Mouse (Mus musculus) 3134 (cell line): ENCODE results near the gene Senp7.
A peak's percentile ranks its signal among the peaks of the same experiment; 100 is the strongest.
"Not testable (repeated sequence)": the region's sequence is repeated elsewhere in the genome, so short reads cannot be mapped to it uniquely, and the experiment has no call there.

Experiments
- DNase-seq: peaks from one replicate; pipeline ENCODE4 v3.0.0-alpha.2; 2011; ENCODE audit warnings: low spot score; ENCODE audit not compliant: insufficient read length; ENCODE audit errors: extremely low read depth

The Senp7 gene

GRCm38 (mm10) chr16:56048038-56048437, at the start of gene Senp7:
Gene Senp7 (plus strand): TSS chr16:56048338.
- not testable (repeated sequence) for DNase-seq

- DNase-seq: no peak
Observed at GRCm38 (mm10) chr16:56006798-56007197, 41.3 kb upstream of the Senp7 start.

GRCm38 (mm10) chr16:56008862-56009261, 39.3 kb upstream of the Senp7 start:
- DNase-seq: no peak

GRCm38 (mm10) chr16:56012789-56013743, 35.1 kb upstream of the Senp7 start:
- no peak for DNase-seq

GRCm38 (mm10) chr16:56014076-56014475, 34.1 kb upstream of the Senp7 start:
- no peak for DNase-seq

- no peak for DNase-seq
Observed at GRCm38 (mm10) chr16:56019660-56020059, 28.5 kb upstream of the Senp7 start.

GRCm38 (mm10) chr16:56027854-56028629, 20.1 kb upstream of the Senp7 start:
- no peak for DNase-seq

GRCm38 (mm10) chr16:56028722-56029551, 19.2 kb upstream of the Senp7 start:
- DNase-seq: peak; percentile 80

GRCm38 (mm10) chr16:56029661-56030082, 18.5 kb upstream of the Senp7 start, which contains the start of gene Pcnp:
Gene Pcnp (minus strand): TSS chr16:56029739.
- DNase-seq: peak; percentile 93

GRCm38 (mm10) chr16:56034566-56034965, 13.6 kb upstream of the Senp7 start:
- DNase-seq: no peak

- DNase-seq: no peak
Observed at GRCm38 (mm10) chr16:56036501-56036900, 11.6 kb upstream of the Senp7 start.

- DNase-seq: peak; percentile 94
Observed at GRCm38 (mm10) chr16:56037138-56038010, 10.8 kb upstream of the Senp7 start, which contains the start of gene Trmt10c. Gene Trmt10c (minus strand): TSS chr16:56037819.

GRCm38 (mm10) chr16:56038090-56038489, 10.0 kb upstream of the Senp7 start:
- DNase-seq: no peak

- DNase-seq: no peak
Observed at GRCm38 (mm10) chr16:56055911-56056310, 7.8 kb downstream of the Senp7 start.

- DNase-seq: no peak
Observed at GRCm38 (mm10) chr16:56056944-56057590, 8.9 kb downstream of the Senp7 start.

GRCm38 (mm10) chr16:56058151-56058550, 10.0 kb downstream of the Senp7 start:
- no peak for DNase-seq

- DNase-seq: no peak
Observed at GRCm38 (mm10) chr16:56061995-56062594, 14.0 kb downstream of the Senp7 start.

- DNase-seq: no peak
Observed at GRCm38 (mm10) chr16:56062981-56063380, 14.8 kb downstream of the Senp7 start.
